Mouse (Mus musculus): ENCODE results near the gene Tspan2. TPM values are rescaled to one million over a fixed set of nuclear protein-coding genes. Genes with fewer than 3 reads are reported as not detected.

Tspan2 gene
- polyA plus RNA-seq (2016; fragmentation: Nextera tagmentation; extraction: Ambion mirVana): 9.0 and 10.3 TPM in 2 replicates

GRCm38 (mm10) chr3:102734313-102735030, at the start of gene Tspan2:
Tspan2 (plus strand) TSS chr3:102734529.
- Histone ChIP-seq H3K4me1 (peaks cover 9% of the 10 kb centered on the region), H3K27ac (no peak within 1 kb of the TSS)

DNA sequence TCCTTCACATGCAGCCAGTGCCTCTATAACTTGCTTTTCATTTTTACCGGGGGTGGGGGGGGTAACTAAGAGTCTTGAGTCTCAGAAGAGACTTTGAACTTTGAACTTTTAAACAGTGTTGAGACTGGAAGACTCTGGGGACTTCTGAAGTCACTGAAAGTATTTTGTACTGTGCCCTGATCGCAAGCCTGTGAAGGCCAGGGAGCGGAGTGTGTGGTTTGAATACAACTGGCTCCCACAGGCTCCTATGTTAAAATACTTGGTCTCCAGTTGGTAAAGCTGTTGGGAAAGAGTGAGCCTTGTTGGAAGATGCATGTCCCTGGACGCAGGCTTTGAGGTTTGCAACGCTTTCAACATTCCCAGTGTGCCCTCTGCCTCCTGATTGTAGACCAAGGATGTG, 47.5 kb upstream of the Tspan2 start:
- no peaks in the 10 kb centered on the region for H3K27me3 ChIP-seq (replicated peaks)
- no peak overlapping the region for H3K27ac ChIP-seq
- H3K4me2 ChIP-seq (replicated peaks): no peak overlapping the region
- no peak for ATAC-seq (ENCODE audit: low FRiP score, low read depth)
- H3K9ac ChIP-seq: no peak overlapping the region
- no peaks in the 10 kb centered on the region for H3K9me3 ChIP-seq
- H3K4me3 ChIP-seq: no peak overlapping the region
- WGBS: 85% methylated on average over 5 of the region's 5 CpGs
- no peaks in the 10 kb centered on the region for H3K4me1 ChIP-seq
- no peaks in the 10 kb centered on the region for H3K36me3 ChIP-seq

More at GRCm38 (mm10) chr3:102734313-102735030, at the start of gene Tspan2:
- peak; percentile 78 for ATAC-seq (ENCODE audit: low FRiP score, low read depth)
- Histone ChIP-seq H3K4me3 (peak within 1 kb of the TSS; percentile 50), H3K4me2 (replicated peaks) (peak within 1 kb of the TSS; percentile 76), H3K27me3 (replicated peaks) (peaks cover 3% of the 10 kb centered on the region; the same call in 1 of the 2 replicates), H3K36me3 (no peaks in the 10 kb centered on the region), H3K9me3 (no peaks in the 10 kb centered on the region), H3K9ac (peak within 1 kb of the TSS; percentile 62)
- 1% methylated on average over 54 of the region's 54 CpGs for WGBS

DNA sequence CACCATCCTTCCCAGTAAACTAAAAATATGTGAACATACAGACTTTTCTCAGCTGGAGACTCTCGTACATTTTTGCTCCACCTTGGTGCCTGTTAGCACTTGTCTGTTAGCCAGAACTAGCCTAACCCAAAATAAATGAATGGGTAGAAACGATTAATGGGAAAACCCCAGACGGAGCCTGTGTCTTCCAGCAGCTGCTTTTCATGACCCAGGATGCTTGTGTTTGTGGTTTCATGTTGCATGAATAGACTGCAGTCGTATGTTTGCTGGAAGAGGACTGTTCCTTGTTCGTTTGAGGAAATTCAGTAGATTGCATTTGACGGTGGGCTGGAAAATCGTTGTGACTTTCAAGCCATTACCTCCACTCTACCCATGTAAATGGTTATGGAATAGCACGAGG, 46.5 kb upstream of the Tspan2 start:
- ATAC-seq (ENCODE audit: low FRiP score, low read depth): no peak

DNA sequence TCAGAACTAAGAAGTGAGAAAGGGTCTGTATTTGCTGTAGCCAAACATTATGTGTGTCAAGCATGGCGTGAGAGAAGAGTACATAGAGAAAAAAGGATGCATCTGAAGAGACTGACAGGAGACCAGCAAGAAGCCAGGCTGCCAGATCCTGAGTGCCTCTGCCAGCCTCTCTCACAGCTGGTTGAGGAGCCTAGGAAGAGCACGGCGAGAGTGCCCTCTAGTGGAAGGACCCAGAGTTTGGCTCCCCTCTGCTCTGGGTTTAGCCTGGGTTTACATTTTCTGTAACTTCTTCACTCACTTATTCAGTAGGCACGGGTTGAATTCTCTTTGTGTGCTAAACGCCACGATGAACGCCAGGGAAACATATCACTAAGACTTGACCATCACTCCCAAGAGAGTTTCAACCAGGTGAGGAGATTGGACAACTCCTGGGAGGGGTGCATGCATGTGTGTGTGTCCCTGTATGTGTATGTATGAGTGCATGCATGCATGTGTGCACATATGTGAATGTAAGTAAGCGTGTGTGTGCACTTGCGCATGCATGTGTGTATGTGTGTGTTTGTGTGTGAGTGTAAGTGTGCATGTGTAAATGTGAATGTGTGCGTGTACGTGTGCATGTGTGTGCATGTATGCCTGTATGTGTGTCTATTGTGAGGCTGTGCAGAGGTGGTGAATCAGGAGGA, 42.4 kb upstream of the Tspan2 start:
- Histone ChIP-seq H3K9me3 (no peaks in the 10 kb centered on the region), H3K4me2 (replicated peaks) (no peak overlapping the region), H3K27me3 (replicated peaks) (no peaks in the 10 kb centered on the region), H3K4me1 (no peaks in the 10 kb centered on the region), H3K27ac (no peak overlapping the region), H3K4me3 (no peak overlapping the region), H3K9ac (no peak overlapping the region), H3K36me3 (no peaks in the 10 kb centered on the region)
- 44% methylated on average over 11 of the region's 11 CpGs for WGBS
- peak; percentile 82 for ATAC-seq (ENCODE audit: low FRiP score, low read depth)

More for the DNA sequence above, 46.5 kb upstream of the Tspan2 start:
- Histone ChIP-seq H3K9ac (no peak overlapping the region), H3K27me3 (replicated peaks) (no peaks in the 10 kb centered on the region), H3K4me2 (replicated peaks) (no peak overlapping the region), H3K36me3 (no peaks in the 10 kb centered on the region), H3K9me3 (no peaks in the 10 kb centered on the region), H3K4me1 (no peaks in the 10 kb centered on the region), H3K27ac (no peak overlapping the region), H3K4me3 (no peak overlapping the region)
- 75% methylated on average over 8 of the region's 8 CpGs for WGBS

GRCm38 (mm10) chr3:102692758-102693325, 41.5 kb upstream of the Tspan2 start:
- no peak for ATAC-seq (ENCODE audit: low FRiP score, low read depth)
- H3K9ac ChIP-seq: no peak overlapping the region
- no peak overlapping the region for H3K4me2 ChIP-seq (replicated peaks)
- no peaks in the 10 kb centered on the region for H3K9me3 ChIP-seq
- 84% methylated on average over 7 of the region's 7 CpGs for WGBS
- H3K36me3 ChIP-seq: no peaks in the 10 kb centered on the region
- H3K4me3 ChIP-seq: no peak overlapping the region
- no peaks in the 10 kb centered on the region for H3K27me3 ChIP-seq (replicated peaks)
- no peaks in the 10 kb centered on the region for H3K4me1 ChIP-seq
- no peak overlapping the region for H3K27ac ChIP-seq

DNA sequence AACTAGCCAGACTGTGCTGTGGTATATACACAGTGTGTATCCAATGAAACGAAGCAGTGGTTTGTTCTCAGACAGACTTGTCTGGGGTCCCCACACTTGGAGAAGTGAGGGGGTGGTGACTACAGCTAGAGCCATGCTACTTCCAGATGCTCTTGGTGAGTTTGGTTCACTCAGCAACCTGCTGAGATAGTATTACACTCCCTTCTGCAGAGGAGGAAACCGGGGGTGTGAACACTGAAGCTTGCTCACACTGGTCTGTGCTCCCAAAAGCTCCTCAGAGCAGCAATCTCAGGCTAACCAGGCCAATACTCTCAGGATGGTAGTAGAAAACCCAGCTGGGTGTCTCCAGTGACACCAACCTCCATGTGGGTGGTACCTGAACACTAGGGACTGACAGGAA, 36.2 kb upstream of the Tspan2 start:
- H3K4me1 ChIP-seq: no peaks in the 10 kb centered on the region
- no peak overlapping the region for H3K9ac ChIP-seq
- no peaks in the 10 kb centered on the region for H3K36me3 ChIP-seq
- 72% methylated on average over 2 of the region's 2 CpGs for WGBS
- H3K9me3 ChIP-seq: no peaks in the 10 kb centered on the region
- no peak for ATAC-seq (ENCODE audit: low FRiP score, low read depth)
- no peak overlapping the region for H3K27ac ChIP-seq
- H3K4me2 ChIP-seq (replicated peaks): no peak overlapping the region
- H3K4me3 ChIP-seq: no peak overlapping the region
- H3K27me3 ChIP-seq (replicated peaks): no peaks in the 10 kb centered on the region

DNA sequence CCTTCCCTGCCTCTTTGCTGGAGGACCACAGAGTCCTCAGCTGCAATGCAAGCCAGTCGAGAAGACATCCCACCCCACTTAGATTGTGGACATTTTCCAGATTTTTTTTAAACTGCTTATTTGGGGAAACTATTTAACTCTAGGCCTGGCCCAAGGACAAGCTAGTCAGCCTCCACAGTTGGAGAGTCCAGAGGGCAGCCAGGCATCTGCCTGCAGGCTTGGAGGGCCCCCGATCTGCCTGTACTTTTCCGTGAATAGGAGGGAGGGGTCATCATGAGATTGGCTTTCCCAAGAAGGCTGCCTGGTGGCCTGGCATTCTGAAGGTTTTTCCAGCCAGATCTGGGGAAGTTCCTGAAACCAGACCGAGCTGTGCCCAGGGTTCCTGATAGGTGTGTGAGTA, 33.0 kb upstream of the Tspan2 start:
- H3K4me2 ChIP-seq (replicated peaks): no peak overlapping the region
- H3K27ac ChIP-seq: no peak overlapping the region
- 90% methylated on average over 4 of the region's 4 CpGs for WGBS
- H3K9me3 ChIP-seq: no peaks in the 10 kb centered on the region
- no peaks in the 10 kb centered on the region for H3K27me3 ChIP-seq (replicated peaks)
- no peak overlapping the region for H3K9ac ChIP-seq
- no peak for ATAC-seq (ENCODE audit: low FRiP score, low read depth)
- H3K36me3 ChIP-seq: no peaks in the 10 kb centered on the region
- no peak overlapping the region for H3K4me3 ChIP-seq
- H3K4me1 ChIP-seq: no peaks in the 10 kb centered on the region

- no peak overlapping the region for H3K4me3 ChIP-seq
- H3K9me3 ChIP-seq: no peaks in the 10 kb centered on the region
- 50% methylated on average over 7 of the region's 7 CpGs for WGBS
- H3K27me3 ChIP-seq (replicated peaks): no peaks in the 10 kb centered on the region
- 0 out of 2 replicates have a peak, but pooled peaks have one; percentile 37 for ATAC-seq (ENCODE audit: low FRiP score, low read depth)
- H3K36me3 ChIP-seq: no peaks in the 10 kb centered on the region
- no peaks in the 10 kb centered on the region for H3K4me1 ChIP-seq
- no peak overlapping the region for H3K27ac ChIP-seq
- H3K4me2 ChIP-seq (replicated peaks): no peak overlapping the region
- no peak overlapping the region for H3K9ac ChIP-seq
Measured at GRCm38 (mm10) chr3:102701902-102702544, 32.3 kb upstream of the Tspan2 start.

DNA sequence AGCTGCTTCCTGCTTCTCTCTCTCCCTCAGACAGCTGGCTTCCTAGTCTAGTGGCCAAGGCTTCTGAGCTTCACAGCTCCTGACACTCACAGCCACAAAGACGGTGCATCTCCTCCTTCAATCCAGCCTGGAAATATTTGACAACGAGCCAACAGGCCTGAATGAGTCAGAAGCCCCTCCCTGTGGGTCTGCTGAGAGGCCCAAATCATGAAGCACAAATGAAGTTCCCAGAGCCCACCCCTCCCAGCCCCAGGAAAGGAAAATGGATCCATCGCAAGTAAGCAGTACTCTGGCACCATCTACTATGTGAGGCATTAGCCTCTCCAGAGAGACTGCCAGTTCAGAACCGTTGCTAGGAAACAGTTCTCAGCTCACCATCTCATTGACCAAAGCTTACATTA, 30.3 kb upstream of the Tspan2 start:
- no peaks in the 10 kb centered on the region for H3K36me3 ChIP-seq
- no peaks in the 10 kb centered on the region for H3K4me1 ChIP-seq
- WGBS: 76% methylated on average over 4 of the region's 4 CpGs
- ATAC-seq (ENCODE audit: low FRiP score, low read depth): no peak
- no peak overlapping the region for H3K4me3 ChIP-seq
- no peaks in the 10 kb centered on the region for H3K9me3 ChIP-seq
- no peaks in the 10 kb centered on the region for H3K27me3 ChIP-seq (replicated peaks)
- no peak overlapping the region for H3K27ac ChIP-seq
- H3K4me2 ChIP-seq (replicated peaks): no peak overlapping the region
- H3K9ac ChIP-seq: no peak overlapping the region

DNA sequence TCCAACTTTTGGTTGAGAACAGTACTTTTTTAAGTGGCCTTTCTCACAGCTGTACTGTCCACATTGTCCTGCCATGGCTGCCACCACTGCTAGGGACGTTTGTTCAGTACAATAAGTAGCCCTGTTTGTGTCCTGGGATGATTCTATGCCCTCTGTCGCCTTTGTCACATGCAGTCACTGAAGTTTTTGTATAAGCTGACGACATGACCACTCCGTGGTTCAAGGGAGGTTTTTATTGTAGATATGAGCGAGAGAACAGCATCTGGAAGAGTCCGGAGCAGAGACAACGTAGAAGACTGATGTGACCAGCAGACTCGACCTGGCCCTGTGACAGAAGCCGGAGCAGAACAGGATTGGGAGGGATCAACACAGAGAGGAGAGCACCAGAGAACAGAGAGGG, 25.7 kb upstream of the Tspan2 start:
- H3K4me1 ChIP-seq: no peaks in the 10 kb centered on the region
- no peaks in the 10 kb centered on the region for H3K9me3 ChIP-seq
- 0 out of 2 replicates have a peak, but pooled peaks cover 1% of the 10 kb centered on the region for H3K27me3 ChIP-seq (replicated peaks)
- no peak overlapping the region for H3K27ac ChIP-seq
- H3K36me3 ChIP-seq: no peaks in the 10 kb centered on the region
- no peak overlapping the region for H3K4me3 ChIP-seq
- WGBS: 62% methylated on average over 9 of the region's 9 CpGs
- H3K9ac ChIP-seq: no peak overlapping the region
- no peak overlapping the region for H3K4me2 ChIP-seq (replicated peaks)
- ATAC-seq (ENCODE audit: low FRiP score, low read depth): no peak

- no peak overlapping the region for H3K4me3 ChIP-seq
- H3K9ac ChIP-seq: no peak overlapping the region
- no peak overlapping the region for H3K27ac ChIP-seq
Measured at GRCm38 (mm10) chr3:102715066-102715584, 19.2 kb upstream of the Tspan2 start.

GRCm38 (mm10) chr3:102715839-102716238, 18.5 kb upstream of the Tspan2 start:
- 0 out of 2 replicates have a peak, but pooled peaks cover 3% of the 10 kb centered on the region for H3K27me3 ChIP-seq (replicated peaks)
- no peaks in the 10 kb centered on the region for H3K9me3 ChIP-seq
- H3K4me2 ChIP-seq (replicated peaks): no peak overlapping the region
- H3K27ac ChIP-seq: no peak overlapping the region
- ATAC-seq (ENCODE audit: low FRiP score, low read depth): no peak
- H3K36me3 ChIP-seq: no peaks in the 10 kb centered on the region
- H3K9ac ChIP-seq: no peak overlapping the region
- WGBS: 86% methylated on average over 8 of the region's 8 CpGs
- H3K4me3 ChIP-seq: no peak overlapping the region
- no peaks in the 10 kb centered on the region for H3K4me1 ChIP-seq

More at GRCm38 (mm10) chr3:102715066-102715584, 19.2 kb upstream of the Tspan2 start:
- 0 out of 2 replicates have a peak overlapping the region, but pooled peaks have one; percentile 9 for H3K4me2 ChIP-seq (replicated peaks)
- 0 out of 2 replicates have a peak, but pooled peaks cover 3% of the 10 kb centered on the region for H3K27me3 ChIP-seq (replicated peaks)
- H3K4me1 ChIP-seq: no peaks in the 10 kb centered on the region
- no peaks in the 10 kb centered on the region for H3K36me3 ChIP-seq
- 47% methylated on average over 11 of the region's 11 CpGs for WGBS
- ATAC-seq (ENCODE audit: low FRiP score, low read depth): peak; percentile 58; the same call in 1 of the 2 replicates
- no peaks in the 10 kb centered on the region for H3K9me3 ChIP-seq
